Mouse (Mus musculus): ENCODE results near the gene Habp2.

The Habp2 gene

GRCm38 (mm10) chr19:56286866-56287265, at the start of gene Habp2:
Gene Habp2 (plus strand): TSS chr19:56287137.
- no peak for DNase-seq (ENCODE audit: low read depth, low spot score)

GRCm38 (mm10) chr19:56238501-56238900, 48.4 kb upstream of the Habp2 start:
- DNase-seq (ENCODE audit: low read depth, low spot score): no peak

- no peak for DNase-seq (ENCODE audit: low read depth, low spot score)
Measured at GRCm38 (mm10) chr19:56245201-56245600, 41.7 kb upstream of the Habp2 start.

GRCm38 (mm10) chr19:56252815-56253214, 34.1 kb upstream of the Habp2 start:
- no peak for DNase-seq (ENCODE audit: low read depth, low spot score)

GRCm38 (mm10) chr19:56253271-56253670, 33.7 kb upstream of the Habp2 start:
- DNase-seq (ENCODE audit: low read depth, low spot score): no peak

- DNase-seq (ENCODE audit: low read depth, low spot score): no peak
Measured at GRCm38 (mm10) chr19:56254751-56255150, 32.2 kb upstream of the Habp2 start.

- DNase-seq (ENCODE audit: low read depth, low spot score): peak; percentile 28
Measured at GRCm38 (mm10) chr19:56255506-56255905, 31.4 kb upstream of the Habp2 start.

- no peak for DNase-seq (ENCODE audit: low read depth, low spot score)
Measured at GRCm38 (mm10) chr19:56256235-56256634, 30.7 kb upstream of the Habp2 start.

GRCm38 (mm10) chr19:56256741-56257140, 30.2 kb upstream of the Habp2 start:
- no peak for DNase-seq (ENCODE audit: low read depth, low spot score)

- DNase-seq (ENCODE audit: low read depth, low spot score): no peak
Measured at GRCm38 (mm10) chr19:56263696-56264095, 23.2 kb upstream of the Habp2 start.

- DNase-seq (ENCODE audit: low read depth, low spot score): no peak
Measured at GRCm38 (mm10) chr19:56264175-56264574, 22.8 kb upstream of the Habp2 start.

GRCm38 (mm10) chr19:56265149-56265548, 21.8 kb upstream of the Habp2 start:
- DNase-seq (ENCODE audit: low read depth, low spot score): no peak

- no peak for DNase-seq (ENCODE audit: low read depth, low spot score)
Measured at GRCm38 (mm10) chr19:56272081-56272480, 14.9 kb upstream of the Habp2 start.

- no peak for DNase-seq (ENCODE audit: low read depth, low spot score)
Measured at GRCm38 (mm10) chr19:56277140-56277804, 9.7 kb upstream of the Habp2 start.

GRCm38 (mm10) chr19:56277951-56278350, 9.0 kb upstream of the Habp2 start:
- DNase-seq (ENCODE audit: low read depth, low spot score): no peak

- DNase-seq (ENCODE audit: low read depth, low spot score): no peak
Measured at GRCm38 (mm10) chr19:56278366-56278765, 8.6 kb upstream of the Habp2 start.

GRCm38 (mm10) chr19:56285222-56285621, 1.7 kb upstream of the Habp2 start:
- no peak for DNase-seq (ENCODE audit: low read depth, low spot score)

GRCm38 (mm10) chr19:56287580-56288367, 837 bp downstream of the Habp2 start:
- DNase-seq (ENCODE audit: low read depth, low spot score): no peak

GRCm38 (mm10) chr19:56288436-56288835, 1.5 kb downstream of the Habp2 start:
- no peak for DNase-seq (ENCODE audit: low read depth, low spot score)

GRCm38 (mm10) chr19:56289642-56290041, 2.7 kb downstream of the Habp2 start:
- no peak for DNase-seq (ENCODE audit: low read depth, low spot score)

GRCm38 (mm10) chr19:56291898-56292297, 5.0 kb downstream of the Habp2 start:
- DNase-seq (ENCODE audit: low read depth, low spot score): peak; percentile 24

GRCm38 (mm10) chr19:56292335-56292734, 5.4 kb downstream of the Habp2 start:
- no peak for DNase-seq (ENCODE audit: low read depth, low spot score)
